Mouse (Mus musculus): ENCODE data around the gene Bpifb1. TPM values are rescaled to one million over a fixed set of nuclear protein-coding genes. Genes with fewer than 3 reads are reported as not detected.
"Not testable (repeated sequence)": the region's sequence is repeated elsewhere in the genome, so short reads cannot be mapped to it uniquely, and the experiment has no call there.

Gene Bpifb1
- polyA plus RNA-seq, 1 experiment from 2014 or later = 0.97 TPM

DNA sequence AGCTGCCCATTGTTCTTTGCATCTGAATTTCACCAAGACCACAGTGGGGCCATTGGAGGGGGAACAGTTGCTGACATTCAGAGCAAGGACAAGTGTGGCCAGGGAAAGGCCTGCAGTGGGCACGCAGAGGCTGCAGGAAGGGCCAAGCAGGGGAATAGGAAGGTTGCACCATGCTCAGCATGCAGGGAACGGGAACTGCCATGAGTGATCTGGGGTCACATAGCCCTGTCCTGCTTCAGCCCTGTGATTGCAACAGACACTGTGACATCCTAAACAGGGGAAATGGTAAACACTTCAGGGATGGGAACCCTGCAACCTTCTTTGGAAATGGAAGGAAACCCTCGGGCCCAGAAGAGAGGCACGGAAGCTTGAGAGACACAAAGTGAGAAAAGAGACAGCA is 64.6 kb downstream of the Bpifb1 start:
- not testable (repeated sequence) for H3K9ac ChIP-seq (ENCODE audit: low read depth, low read length); H3K27me3 ChIP-seq (ENCODE audit: control insufficient read depth, insufficient read depth, low read depth, low read length); H3K4me3 ChIP-seq (ENCODE audit: low read depth, low read length); H3K27ac ChIP-seq (ENCODE audit: low read length); H3K4me2 ChIP-seq (ENCODE audit: low read depth, low read length); ATAC-seq (ENCODE audit: low read depth); H3K4me1 ChIP-seq (ENCODE audit: control insufficient read depth, low read depth, low read length); H3K9me3 ChIP-seq (replicated peaks; ENCODE audit: control insufficient read depth, low read length); H3K36me3 ChIP-seq (ENCODE audit: control insufficient read depth, insufficient read depth)
- 44% methylated on average over 2 of the region's 4 CpGs for WGBS (ENCODE audit: insufficient replicate concordance)

DNA sequence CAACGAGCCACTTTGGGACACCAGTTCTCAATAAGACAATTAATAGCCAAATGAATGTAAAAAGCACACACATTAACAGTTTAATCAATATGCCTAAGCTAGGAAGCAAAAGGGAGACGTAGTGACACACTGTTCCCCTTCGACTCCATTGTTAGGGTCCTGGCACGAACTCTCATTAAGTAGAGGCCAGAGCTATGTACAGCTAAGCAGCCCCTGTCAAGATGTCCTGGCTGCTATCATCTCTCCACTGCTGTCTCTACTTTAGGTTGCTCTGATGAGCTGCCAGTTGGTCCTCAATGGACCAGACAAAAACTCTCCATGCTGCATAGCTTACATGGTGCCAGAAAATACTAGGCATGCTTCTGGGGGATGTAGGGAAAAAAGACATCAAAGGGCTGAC is 65.2 kb downstream of the Bpifb1 start:
- H3K4me3 ChIP-seq (ENCODE audit: low read depth, low read length) = no peak overlapping the region
- H3K4me1 ChIP-seq (ENCODE audit: control insufficient read depth, low read depth, low read length) = no peaks in the 10 kb centered on the region
- H3K27me3 ChIP-seq (ENCODE audit: control insufficient read depth, insufficient read depth, low read depth, low read length) = no peaks in the 10 kb centered on the region
- no peak overlapping the region for H3K9ac ChIP-seq (ENCODE audit: low read depth, low read length)
- H3K36me3 ChIP-seq (ENCODE audit: control insufficient read depth, insufficient read depth) = no peaks in the 10 kb centered on the region
- no peak overlapping the region for H3K4me2 ChIP-seq (ENCODE audit: low read depth, low read length)
- no peaks in the 10 kb centered on the region for H3K9me3 ChIP-seq (replicated peaks; ENCODE audit: control insufficient read depth, low read length)
- no peak overlapping the region for H3K27ac ChIP-seq (ENCODE audit: low read length)
- 39% methylated on average over 4 of the region's 4 CpGs for WGBS (ENCODE audit: insufficient replicate concordance)
- ATAC-seq (ENCODE audit: low read depth) = no peak

- not testable (repeated sequence) for H3K4me1 ChIP-seq (ENCODE audit: control insufficient read depth, low read depth, low read length); H3K4me2 ChIP-seq (ENCODE audit: low read depth, low read length); H3K36me3 ChIP-seq (ENCODE audit: control insufficient read depth, insufficient read depth); H3K9ac ChIP-seq (ENCODE audit: low read depth, low read length); ATAC-seq (ENCODE audit: low read depth); H3K4me3 ChIP-seq (ENCODE audit: low read depth, low read length); H3K27ac ChIP-seq (ENCODE audit: low read length); H3K27me3 ChIP-seq (ENCODE audit: control insufficient read depth, insufficient read depth, low read depth, low read length); H3K9me3 ChIP-seq (replicated peaks; ENCODE audit: control insufficient read depth, low read length)
- WGBS (ENCODE audit: insufficient replicate concordance) = 61% methylated on average over 5 of the region's 5 CpGs
Observed at GRCm38 (mm10) chr2:154257554-154257953, 66.9 kb downstream of the Bpifb1 start, which contains the start of gene Bpifb9a. TSS of gene Bpifb9a (plus strand) at chr2:154257854.

- not testable (repeated sequence) for H3K27me3 ChIP-seq (ENCODE audit: control insufficient read depth, insufficient read depth, low read depth, low read length); H3K27ac ChIP-seq (ENCODE audit: low read length); H3K4me3 ChIP-seq (ENCODE audit: low read depth, low read length); H3K4me1 ChIP-seq (ENCODE audit: control insufficient read depth, low read depth, low read length); ATAC-seq (ENCODE audit: low read depth); H3K9me3 ChIP-seq (replicated peaks; ENCODE audit: control insufficient read depth, low read length); H3K36me3 ChIP-seq (ENCODE audit: control insufficient read depth, insufficient read depth); H3K9ac ChIP-seq (ENCODE audit: low read depth, low read length); H3K4me2 ChIP-seq (ENCODE audit: low read depth, low read length)
- 46% methylated on average over 3 of the region's 3 CpGs for WGBS (ENCODE audit: insufficient replicate concordance)
Observed at GRCm38 (mm10) chr2:154264397-154264796, 73.8 kb downstream of the Bpifb1 start.

Other genes with a start within 250 kb of the Bpifb1 start
- gene Bpifa6, start 215.9 kb upstream of the Bpifb1 start, polyA plus RNA-seq (2015; fragmentation: Nextera tagmentation; extraction: Ambion mirVana) = not detected in 2 replicates
- gene Bpifa2, start 182.6 kb upstream of the Bpifb1 start, polyA plus RNA-seq (2015; fragmentation: Nextera tagmentation; extraction: Ambion mirVana) = not detected in 2 replicates
- not detected in 2 replicates for gene Bpifa3, start 60.5 kb upstream of the Bpifb1 start, polyA plus RNA-seq (2015; fragmentation: Nextera tagmentation; extraction: Ambion mirVana)
- gene Bpifa1, start 47.9 kb upstream of the Bpifb1 start, polyA plus RNA-seq (2015; fragmentation: Nextera tagmentation; extraction: Ambion mirVana) = 0.13 TPM in 1 of 2 replicates, not detected in the other
- not detected in 2 replicates for gene Bpifa5, start 28.2 kb upstream of the Bpifb1 start, polyA plus RNA-seq (2015; fragmentation: Nextera tagmentation; extraction: Ambion mirVana)
- gene Bpifb5, start 32.9 kb downstream of the Bpifb1 start, polyA plus RNA-seq (2015; fragmentation: Nextera tagmentation; extraction: Ambion mirVana) = not detected in 2 replicates
- not detected in 2 replicates for gene Bpifb9a, start 67.0 kb downstream of the Bpifb1 start, polyA plus RNA-seq (2015; fragmentation: Nextera tagmentation; extraction: Ambion mirVana)
- not detected in 2 replicates for gene Bpifb9b, start 116.4 kb downstream of the Bpifb1 start, polyA plus RNA-seq (2015; fragmentation: Nextera tagmentation; extraction: Ambion mirVana)
- gene Cdk5rap1, start 182.2 kb downstream of the Bpifb1 start, polyA plus RNA-seq (2015; fragmentation: Nextera tagmentation; extraction: Ambion mirVana) = 13.3 and 14.9 TPM in 2 replicates
- 3.1 and 3.4 TPM in 2 replicates for gene Snta1, start 217.3 kb downstream of the Bpifb1 start, polyA plus RNA-seq (2015; fragmentation: Nextera tagmentation; extraction: Ambion mirVana)
- 8.2 TPM in 2 replicates for gene Cbfa2t2, start 245.7 kb downstream of the Bpifb1 start, polyA plus RNA-seq (2015; fragmentation: Nextera tagmentation; extraction: Ambion mirVana)

Data from liver, embryonic 16.5 days (tissue).